Mouse (Mus musculus) cortical plate, adult 2 months (tissue): ENCODE measurements at regions not wholly inside any gene's neighbourhood (a gene's known extent, or its start where the extent isn't known, plus 50 kb on each side); places are given as distances from the start of the nearest gene placed in this dataset.

Experiments
- H3K27ac ChIP-seq: fragments of 200-500 bp; 2 replicates; pipeline ENCODE4 v1.5.1; 2012; ENCODE audit warnings: low read length, control low read depth, inconsistent platforms; ENCODE audit not compliant: insufficient read depth
- H3K4me1 ChIP-seq: fragments of 200-500 bp; 2 replicates; pipeline ENCODE4 v1.6.1; 2011; ENCODE audit warnings: low read length; ENCODE audit not compliant: control insufficient read depth, insufficient read depth
- H3K4me3 ChIP-seq: fragments of 200-500 bp; 2 replicates; pipeline ENCODE4 v1.5.1; 2011; ENCODE audit warnings: mild to moderate bottlenecking, low read length, control low read depth; ENCODE audit not compliant: insufficient read depth
- CTCF ChIP-seq: fragments of 200-500 bp; IDR thresholded peaks from 2 replicates; pipeline ENCODE4 v1.5.1; 2011; ENCODE audit warnings: mild to moderate bottlenecking, control low read depth, low read length; ENCODE audit not compliant: insufficient read depth; ENCODE audit errors: extremely low read depth
- POLR2A ChIP-seq: fragments of 200-500 bp; IDR thresholded peaks from 2 replicates; pipeline ENCODE4 v1.6.1; 2011; ENCODE audit warnings: mild to moderate bottlenecking, low read length, control low read depth; ENCODE audit not compliant: insufficient read depth; ENCODE audit errors: extremely low read depth

DNA sequence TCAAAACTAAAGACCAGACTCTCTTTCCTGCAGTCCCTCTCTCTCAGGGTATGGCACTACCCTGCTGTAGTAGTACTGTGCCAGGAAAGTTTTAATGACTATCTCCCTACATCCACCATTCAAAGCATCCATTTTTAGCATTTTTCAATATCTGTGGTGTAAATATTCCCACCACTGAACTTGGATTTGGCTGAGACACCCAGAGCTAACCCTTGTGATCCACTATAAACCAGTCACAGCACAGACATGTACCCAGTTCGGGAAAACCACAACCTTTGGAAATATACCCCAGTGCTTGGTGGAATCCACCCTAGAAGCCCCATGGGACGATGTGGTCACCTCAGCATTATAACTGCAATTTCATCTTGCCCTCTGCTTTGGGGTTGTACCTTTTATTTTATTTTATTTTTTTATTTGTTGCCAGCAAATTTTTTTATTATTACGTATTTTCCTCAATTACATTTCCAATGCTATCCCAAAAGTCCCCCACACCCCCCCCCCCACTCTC is 54.8 kb upstream of the Itm2b start:
- Histone ChIP-seq H3K4me3 (no peak overlapping the region), H3K4me1 (no peaks in the 10 kb centered on the region), H3K27ac (no peak overlapping the region)
- no peak for TF ChIP-seq CTCF
- TF ChIP-seq POLR2A, result no peak

GRCm38 (mm10) chr14:73435839-73436238 is 50.8 kb upstream of the Itm2b start:
- TF ChIP-seq CTCF (no peak), POLR2A (no peak)
- no peak overlapping the region for H3K4me3 ChIP-seq
- H3K27ac ChIP-seq, result no peak overlapping the region
- H3K4me1 ChIP-seq, result no peaks in the 10 kb centered on the region
